In genomic region chr10:44499897-44500519, GRCm38 (mm10) we compare ENCODE assay signal across 24 mouse cellular contexts. TPM values are rescaled to one million over a fixed set of nuclear protein-coding genes. Genes with fewer than 3 reads are reported as not detected.
A peak's percentile ranks its signal among the peaks of the same experiment; 100 is the strongest.
DNase-seq lines count a peak whose midpoint lies in the region; ATAC-seq lines count a peak whose summit lies in the region.
"Had no signal": no experiment of that assay in that cellular context is flagged by ENCODE, and none has a peak within 500 bp of the region (broad histone marks: within the 10 kb centered on the region; RNA-seq: fewer than 3 reads in every experiment).

No protein-coding gene starts in this region.

- DNase-seq in lung, adult 18-20 months: no peak
- no peak for DNase-seq in intestine, embryonic 14.5 days (ENCODE audit: low spot score)
- no peak for DNase-seq in adrenal gland, adult 2 months
- no peak for DNase-seq in frontal cortex, postnatal 14 days (ENCODE audit: low spot score in 2 of 2)
- DNase-seq: cerebellum, adult 11 months; cerebellum, postnatal 14 days; forebrain, postnatal 0 days; heart, adult 11 months; heart, postnatal 36 days; kidney, postnatal 36 days; layer of hippocampus, adult 9-11 months; spleen, adult 18-20 months; thymus, postnatal 14 days had no signal

- peaks cover 3% of the 10 kb centered on the region; the same call in 1 of the 2 replicates for H3K4me1 ChIP-seq in lung, embryonic 16.5 days (replicated peaks; ENCODE audit: control insufficient read depth, insufficient read depth, low read length)
- peaks cover 11% of the 10 kb centered on the region; the same call in 1 of the 2 replicates for H3K4me1 ChIP-seq in intestine, embryonic 14.5 days (replicated peaks; ENCODE audit: control insufficient read depth, insufficient read depth, low read length)
- peaks cover 10% of the 10 kb centered on the region for H3K4me1 ChIP-seq in limb, embryonic 12.5 days (replicated peaks)
- H3K4me1 ChIP-seq in stomach, embryonic 14.5 days (ENCODE audit: control insufficient read depth, insufficient read depth, low read length): no peaks in the 10 kb centered on the region
- H3K4me1 ChIP-seq in forebrain, embryonic 12.5 days: no peaks in the 10 kb centered on the region
- H3K4me1 ChIP-seq: heart, embryonic 13.5 days; liver, embryonic 15.5 days had no signal

- no peak overlapping the region for H3K9ac ChIP-seq in lung, embryonic 16.5 days (ENCODE audit: low read length)
- no peak overlapping the region for H3K9ac ChIP-seq in intestine, embryonic 14.5 days (ENCODE audit: low read length)
- H3K9ac ChIP-seq in limb, embryonic 12.5 days (replicated peaks): no peak overlapping the region
- H3K9ac ChIP-seq in stomach, embryonic 14.5 days (replicated peaks; ENCODE audit: low read depth, low read length): no peak overlapping the region
- H3K9ac ChIP-seq in forebrain, embryonic 12.5 days: no peak overlapping the region
- H3K9ac ChIP-seq: forebrain, postnatal 0 days; heart, embryonic 13.5 days; liver, embryonic 15.5 days had no signal

- WGBS in lung, embryonic 16.5 days: 41% methylated on average over 15 of the region's 15 CpGs
- WGBS in intestine, embryonic 14.5 days: 25% methylated on average over 15 of the region's 15 CpGs
- 16% methylated on average over 15 of the region's 15 CpGs for WGBS in limb, embryonic 12.5 days
- WGBS in stomach, embryonic 14.5 days: 34% methylated on average over 15 of the region's 15 CpGs
- WGBS in forebrain, embryonic 12.5 days: 83% methylated on average over 15 of the region's 15 CpGs

- H3K36me3 ChIP-seq in lung, embryonic 16.5 days (ENCODE audit: control insufficient read depth, insufficient read depth, low read length): no peaks in the 10 kb centered on the region
- H3K36me3 ChIP-seq in intestine, embryonic 14.5 days (ENCODE audit: control insufficient read depth, insufficient read depth, low read length): no peaks in the 10 kb centered on the region
- H3K36me3 ChIP-seq in limb, embryonic 12.5 days: no peaks in the 10 kb centered on the region
- no peaks in the 10 kb centered on the region for H3K36me3 ChIP-seq in stomach, embryonic 14.5 days (ENCODE audit: control insufficient read depth, insufficient read depth, low read length)
- no peaks in the 10 kb centered on the region for H3K36me3 ChIP-seq in forebrain, embryonic 12.5 days (replicated peaks)
- H3K36me3 ChIP-seq: heart, embryonic 13.5 days; liver, embryonic 15.5 days had no signal

- ATAC-seq in lung, embryonic 16.5 days (ENCODE audit: low read depth): no peak
- no peak for ATAC-seq in intestine, embryonic 14.5 days (replicated peaks; ENCODE audit: low FRiP score, low TSS enrichment, low read depth)
- no peak for ATAC-seq in limb, embryonic 12.5 days (ENCODE audit: insufficient number of reproducible peaks, insufficient read depth, low FRiP score, low TSS enrichment, low read depth)
- no peak for ATAC-seq in stomach, embryonic 14.5 days (ENCODE audit: insufficient number of reproducible peaks, insufficient read depth, low FRiP score, low read depth)
- no peak for ATAC-seq in forebrain, embryonic 12.5 days (ENCODE audit: low FRiP score)
- ATAC-seq: CD4-positive, CD25-positive, alpha-beta regulatory T cell, adult 4 months; forebrain, postnatal 0 days; hindbrain, embryonic 16.5 days; midbrain, embryonic 16.5 days had no signal

- peak overlapping the region; percentile 13; the same call in 1 of the 2 replicates for H3K4me3 ChIP-seq in lung, embryonic 16.5 days (ENCODE audit: low read length)
- no peak overlapping the region for H3K4me3 ChIP-seq in intestine, embryonic 14.5 days (ENCODE audit: low read depth, low read length)
- peak overlapping the region; percentile 27 for H3K4me3 ChIP-seq in limb, embryonic 12.5 days (replicated peaks)
- no peak overlapping the region for H3K4me3 ChIP-seq in stomach, embryonic 14.5 days (ENCODE audit: low read depth, low read length)
- H3K4me3 ChIP-seq in forebrain, embryonic 12.5 days (replicated peaks): no peak overlapping the region
- H3K4me3 ChIP-seq: erythroblast, embryonic 14.5 days; heart, embryonic 13.5 days; liver, embryonic 15.5 days had no signal

- no peaks in the 10 kb centered on the region for H3K27me3 ChIP-seq in lung, embryonic 16.5 days (ENCODE audit: control insufficient read depth, insufficient read depth, low read depth, low read length)
- H3K27me3 ChIP-seq in intestine, embryonic 14.5 days (replicated peaks; ENCODE audit: control insufficient read depth, insufficient read depth, low read length): no peaks in the 10 kb centered on the region
- no peaks in the 10 kb centered on the region for H3K27me3 ChIP-seq in limb, embryonic 12.5 days
- no peaks in the 10 kb centered on the region for H3K27me3 ChIP-seq in stomach, embryonic 14.5 days (ENCODE audit: control insufficient read depth, insufficient read depth, low read length)
- H3K27me3 ChIP-seq in forebrain, embryonic 12.5 days: peaks cover 20% of the 10 kb centered on the region
- H3K27me3 ChIP-seq: liver, embryonic 15.5 days had no signal

- no peak overlapping the region for H3K27ac ChIP-seq in lung, embryonic 16.5 days (ENCODE audit: low read length)
- H3K27ac ChIP-seq in intestine, embryonic 14.5 days (ENCODE audit: low read depth): no peak overlapping the region
- H3K27ac ChIP-seq in limb, embryonic 12.5 days: no peak overlapping the region
- H3K27ac ChIP-seq in stomach, embryonic 14.5 days (ENCODE audit: low read length): no peak overlapping the region
- no peak overlapping the region for H3K27ac ChIP-seq in forebrain, embryonic 12.5 days
- H3K27ac ChIP-seq: heart, embryonic 13.5 days; liver, embryonic 15.5 days had no signal

- H3K4me2 ChIP-seq in lung, embryonic 16.5 days (ENCODE audit: low read depth, low read length): peak overlapping the region; percentile 46
- H3K4me2 ChIP-seq in intestine, embryonic 14.5 days (ENCODE audit: low read length): peak overlapping the region; percentile 45
- peak overlapping the region; percentile 58 for H3K4me2 ChIP-seq in limb, embryonic 12.5 days
- peak overlapping the region; percentile 11; the same call in 1 of the 2 replicates for H3K4me2 ChIP-seq in stomach, embryonic 14.5 days (replicated peaks; ENCODE audit: low read depth, low read length)
- H3K4me2 ChIP-seq in forebrain, embryonic 12.5 days: no peak overlapping the region
- H3K4me2 ChIP-seq: heart, embryonic 13.5 days; liver, embryonic 15.5 days had no signal

- no peaks in the 10 kb centered on the region for H3K9me3 ChIP-seq in lung, embryonic 16.5 days (ENCODE audit: control insufficient read depth, low read length)
- no peaks in the 10 kb centered on the region for H3K9me3 ChIP-seq in intestine, embryonic 14.5 days (ENCODE audit: control insufficient read depth, low read length)
- no peaks in the 10 kb centered on the region for H3K9me3 ChIP-seq in limb, embryonic 12.5 days
- H3K9me3 ChIP-seq in stomach, embryonic 14.5 days (ENCODE audit: control insufficient read depth, low read depth, low read length): no peaks in the 10 kb centered on the region
- no peaks in the 10 kb centered on the region for H3K9me3 ChIP-seq in forebrain, embryonic 12.5 days
- H3K9me3 ChIP-seq: heart, embryonic 13.5 days; liver, embryonic 15.5 days had no signal

RNA-seq across cellular contexts. Expression of gene Prdm1, which starts 28.3 kb away (rescaled TPM):
- 2.3 and 2.5 TPM in 2 replicates for polyA plus RNA-seq in lung, embryonic 16.5 days (2015; fragmentation: Nextera tagmentation; extraction: Ambion mirVana)
- 26.3 and 30.5 TPM in 2 replicates for polyA plus RNA-seq in intestine, embryonic 14.5 days (2014; fragmentation: Nextera tagmentation; extraction: Ambion mirVana)
- 3.7 and 5.5 TPM in 2 replicates for polyA plus RNA-seq in limb, embryonic 12.5 days (2016; fragmentation: Nextera tagmentation; extraction: Ambion mirVana)
- 2.8 and 2.9 TPM in 2 replicates for polyA plus RNA-seq in stomach, embryonic 14.5 days (2014; fragmentation: Nextera tagmentation; extraction: Ambion mirVana)
- total RNA-seq in adrenal gland, adult 2 months (2021): 1 to 10 TPM; 1.3 to 2.2 TPM
- polyA plus RNA-seq in adrenal gland, adult 2 months (2012; rRNA removed): 1.5 and 1.7 TPM in 2 replicates
- polyA plus RNA-seq in forebrain, embryonic 12.5 days (2016; fragmentation: Nextera tagmentation; extraction: Ambion mirVana): 0.86 and 1.1 TPM in 2 replicates
- total RNA-seq: MEL had no signal
- polyA plus RNA-seq: erythroblast, embryonic 14.5 days had no signal

Comparison
In these comparisons a context has a peak if more than half of its experiments do, and no peak if none do; other contexts are left out.
1. H3K4me3 ChIP-seq: peak in lung, embryonic 16.5 days (single experiment) and limb, embryonic 12.5 days (single experiment); none in intestine, embryonic 14.5 days (single experiment), stomach, embryonic 14.5 days (single experiment) and forebrain, embryonic 12.5 days (single experiment).